Mouse (Mus musculus) heart, embryonic 13.5 days (tissue): Measurements from ENCODE around the gene Stard9. TPM values are rescaled to one million over a fixed set of nuclear protein-coding genes. Genes with fewer than 3 reads are reported as not detected.
A peak's percentile ranks its signal among the peaks of the same experiment; 100 is the strongest.

Experiments used
- ATAC-seq: fragments of 200-750 bp; cut with Nextera tagmentation; 2 replicates; pipeline ENCODE4 v1.8.0; 2017; ENCODE audit warnings: moderate TSS enrichment; ENCODE audit not compliant: insufficient number of reproducible peaks, low FRiP score, low TSS enrichment; ENCODE audit errors: extremely low read depth
- H3K27ac ChIP-seq: fragments of 300-500 bp; sonication (generic); replicated peaks from 2 replicates; pipeline ENCODE4 v1.5.1; 2015; ENCODE audit warnings: moderate library complexity, mild to moderate bottlenecking, inconsistent platforms
- H3K27me3 ChIP-seq: fragments of 300-500 bp; sonication (generic); replicated peaks from 2 replicates; pipeline ENCODE4 v1.6.1; 2015; ENCODE audit warnings: mild to moderate bottlenecking, inconsistent platforms
- H3K36me3 ChIP-seq: fragments of 300-500 bp; sonication (generic); 2 replicates; pipeline ENCODE4 v1.6.1; 2015; ENCODE audit warnings: mild to moderate bottlenecking, inconsistent platforms
- H3K4me1 ChIP-seq: fragments of 300-500 bp; sonication (generic); 2 replicates; pipeline ENCODE4 v1.6.1; 2015; ENCODE audit warnings: inconsistent platforms
- H3K4me2 ChIP-seq: fragments of 300-500 bp; sonication (generic); 2 replicates; pipeline ENCODE4 v1.6.1; 2015; ENCODE audit warnings: inconsistent platforms, mild to moderate bottlenecking, moderate library complexity
- H3K4me3 ChIP-seq: fragments of 300-500 bp; sonication (generic); 2 replicates; pipeline ENCODE4 v1.5.1; 2015; ENCODE audit warnings: moderate library complexity, mild to moderate bottlenecking, inconsistent platforms
- H3K9ac ChIP-seq: fragments of 300-500 bp; sonication (generic); 2 replicates; pipeline ENCODE4 v1.6.1; 2015; ENCODE audit warnings: inconsistent platforms, mild to moderate bottlenecking, moderate library complexity
- H3K9me3 ChIP-seq: fragments of 300-500 bp; sonication (generic); 2 replicates; pipeline ENCODE4 v1.6.1; 2016; ENCODE audit warnings: inconsistent platforms
- WGBS: fragments of 180-500 bp; shearing (Covaris S2); methylation state at CpG from one replicate; pipeline ENCODE4 v1.1.7; 2015; ENCODE audit warnings: mixed read lengths; 5-methylcytosine and 5-hydroxymethylcytosine counted together
- polyA plus RNA-seq: library from polyadenylated mRNA; unstranded; fragments of >200 nt; fragmentation: Nextera tagmentation; extraction: Ambion mirVana; gene quantifications from 2 replicates; pipeline ENCODE4 v1.2.1, GENCODE M21; 2015

Stard9 gene
- 2.4 and 2.8 TPM in 2 replicates for polyA plus RNA-seq

GRCm38 (mm10) chr2:120628886-120629735 is at the start of gene Stard9:
TSS of gene Stard9 (plus strand) at chr2:120629121.
- H3K36me3 ChIP-seq = peaks cover 22% of the 10 kb centered on the region
- H3K4me2 ChIP-seq = peak within 1 kb of the TSS; percentile 74
- peaks cover 32% of the 10 kb centered on the region for H3K4me1 ChIP-seq
- H3K9me3 ChIP-seq = no peaks in the 10 kb centered on the region
- H3K4me3 ChIP-seq = peak within 1 kb of the TSS; percentile 71
- H3K27ac ChIP-seq = peak within 1 kb of the TSS; percentile 50
- H3K9ac ChIP-seq = peak within 1 kb of the TSS; percentile 81
- peak; percentile 100 for ATAC-seq
- H3K27me3 ChIP-seq = no peaks in the 10 kb centered on the region
- WGBS = 2% methylated on average over 36 of the region's 36 CpGs

- H3K9me3 ChIP-seq = no peaks in the 10 kb centered on the region
- H3K27ac ChIP-seq = no peak overlapping the region
- ATAC-seq = no peak
- H3K36me3 ChIP-seq = peaks cover 86% of the 10 kb centered on the region
- WGBS = 86% methylated on average over 5 of the region's 5 CpGs
- no peak overlapping the region for H3K9ac ChIP-seq
- no peaks in the 10 kb centered on the region for H3K27me3 ChIP-seq
- no peaks in the 10 kb centered on the region for H3K4me1 ChIP-seq
- H3K4me2 ChIP-seq = no peak overlapping the region
- no peak overlapping the region for H3K4me3 ChIP-seq
Measured at GRCm38 (mm10) chr2:120589759-120590158, 39.2 kb upstream of the Stard9 start.

- H3K4me3 ChIP-seq = no peak overlapping the region
- H3K4me1 ChIP-seq = no peaks in the 10 kb centered on the region
- H3K27me3 ChIP-seq = no peaks in the 10 kb centered on the region
- ATAC-seq = no peak
- peaks cover 85% of the 10 kb centered on the region for H3K36me3 ChIP-seq
- H3K27ac ChIP-seq = no peak overlapping the region
- no peaks in the 10 kb centered on the region for H3K9me3 ChIP-seq
- H3K9ac ChIP-seq = no peak overlapping the region
- 98% methylated on average over 1 of the region's 1 CpGs for WGBS
- no peak overlapping the region for H3K4me2 ChIP-seq
Measured at GRCm38 (mm10) chr2:120592227-120592626, 36.7 kb upstream of the Stard9 start.

GRCm38 (mm10) chr2:120597734-120598133 is 31.2 kb upstream of the Stard9 start:
- Histone ChIP-seq H3K36me3 (peaks cover 91% of the 10 kb centered on the region), H3K4me2 (no peak overlapping the region), H3K9me3 (no peaks in the 10 kb centered on the region), H3K9ac (no peak overlapping the region), H3K27ac (no peak overlapping the region), H3K4me3 (no peak overlapping the region), H3K4me1 (no peaks in the 10 kb centered on the region), H3K27me3 (no peaks in the 10 kb centered on the region)
- 80% methylated on average over 2 of the region's 2 CpGs for WGBS
- no peak for ATAC-seq

- no peak overlapping the region for H3K9ac ChIP-seq
- 85% methylated on average over 4 of the region's 4 CpGs for WGBS
- no peaks in the 10 kb centered on the region for H3K9me3 ChIP-seq
- H3K4me2 ChIP-seq = no peak overlapping the region
- H3K4me1 ChIP-seq = no peaks in the 10 kb centered on the region
- no peak overlapping the region for H3K27ac ChIP-seq
- no peak for ATAC-seq
- H3K4me3 ChIP-seq = no peak overlapping the region
- peaks cover 86% of the 10 kb centered on the region for H3K36me3 ChIP-seq
- no peaks in the 10 kb centered on the region for H3K27me3 ChIP-seq
Measured at GRCm38 (mm10) chr2:120599506-120599905, 29.4 kb upstream of the Stard9 start.

- Histone ChIP-seq H3K9me3 (no peaks in the 10 kb centered on the region), H3K27ac (no peak overlapping the region), H3K4me3 (no peak overlapping the region), H3K4me2 (no peak overlapping the region), H3K36me3 (peaks cover 40% of the 10 kb centered on the region), H3K9ac (no peak overlapping the region), H3K27me3 (no peaks in the 10 kb centered on the region), H3K4me1 (peaks cover 24% of the 10 kb centered on the region)
- WGBS = 62% methylated on average over 6 of the region's 6 CpGs
- no peak for ATAC-seq
Measured at GRCm38 (mm10) chr2:120606021-120606690, 22.8 kb upstream of the Stard9 start.

GRCm38 (mm10) chr2:120608830-120609723 is 19.8 kb upstream of the Stard9 start, which contains the start of the genes Haus2 and Lrrc57:
TSS of gene Haus2 (plus strand) at chr2:120609383.
TSS of gene Lrrc57 (minus strand) at chr2:120609520.
- peak within 1 kb of the TSS; percentile 95 for H3K4me2 ChIP-seq
- H3K27me3 ChIP-seq = no peaks in the 10 kb centered on the region
- H3K4me3 ChIP-seq = peak within 1 kb of the TSS; percentile 90
- peaks cover 30% of the 10 kb centered on the region for H3K36me3 ChIP-seq
- H3K9me3 ChIP-seq = no peaks in the 10 kb centered on the region
- H3K9ac ChIP-seq = peak within 1 kb of the TSS; percentile 92
- under 1% methylated on average over 52 of the region's 52 CpGs for WGBS
- peak within 1 kb of the TSS; percentile 95 for H3K27ac ChIP-seq
- ATAC-seq = peak; percentile 90
- peaks cover 26% of the 10 kb centered on the region for H3K4me1 ChIP-seq

- H3K4me1 ChIP-seq = no peaks in the 10 kb centered on the region
- WGBS = 79% methylated on average over 5 of the region's 5 CpGs
- no peak overlapping the region for H3K4me3 ChIP-seq
- peaks cover 71% of the 10 kb centered on the region for H3K36me3 ChIP-seq
- no peak for ATAC-seq
- H3K9ac ChIP-seq = no peak overlapping the region
- H3K4me2 ChIP-seq = no peak overlapping the region
- H3K27me3 ChIP-seq = no peaks in the 10 kb centered on the region
- H3K9me3 ChIP-seq = no peaks in the 10 kb centered on the region
- H3K27ac ChIP-seq = no peak overlapping the region
Measured at GRCm38 (mm10) chr2:120616279-120617163, 12.4 kb upstream of the Stard9 start.

GRCm38 (mm10) chr2:120619538-120619937 is 9.4 kb upstream of the Stard9 start:
- WGBS = 100% methylated on average over 1 of the region's 1 CpGs
- no peak for ATAC-seq
- Histone ChIP-seq H3K36me3 (peaks cover 55% of the 10 kb centered on the region), H3K9ac (no peak overlapping the region), H3K27ac (no peak overlapping the region), H3K4me1 (no peaks in the 10 kb centered on the region), H3K9me3 (no peaks in the 10 kb centered on the region), H3K4me2 (no peak overlapping the region), H3K27me3 (no peaks in the 10 kb centered on the region), H3K4me3 (no peak overlapping the region)

- no peak overlapping the region for H3K9ac ChIP-seq
- H3K4me3 ChIP-seq = no peak overlapping the region
- H3K27me3 ChIP-seq = no peaks in the 10 kb centered on the region
- H3K4me2 ChIP-seq = no peak overlapping the region
- no peaks in the 10 kb centered on the region for H3K4me1 ChIP-seq
- H3K36me3 ChIP-seq = peaks cover 25% of the 10 kb centered on the region
- no peak for ATAC-seq
- H3K9me3 ChIP-seq = no peaks in the 10 kb centered on the region
- no peak overlapping the region for H3K27ac ChIP-seq
Measured at GRCm38 (mm10) chr2:120622920-120623319, 6.0 kb upstream of the Stard9 start.
